Mouse (Mus musculus) retina, adult 2 months (tissue): Measurements from ENCODE around the gene P2ry12.

ENCODE experiments used
- DNase-seq: peaks from one replicate; pipeline ENCODE4 v3.0.0-alpha.2; 2012; ENCODE audit warnings: low read depth, low spot score

P2ry12 gene

DNA sequence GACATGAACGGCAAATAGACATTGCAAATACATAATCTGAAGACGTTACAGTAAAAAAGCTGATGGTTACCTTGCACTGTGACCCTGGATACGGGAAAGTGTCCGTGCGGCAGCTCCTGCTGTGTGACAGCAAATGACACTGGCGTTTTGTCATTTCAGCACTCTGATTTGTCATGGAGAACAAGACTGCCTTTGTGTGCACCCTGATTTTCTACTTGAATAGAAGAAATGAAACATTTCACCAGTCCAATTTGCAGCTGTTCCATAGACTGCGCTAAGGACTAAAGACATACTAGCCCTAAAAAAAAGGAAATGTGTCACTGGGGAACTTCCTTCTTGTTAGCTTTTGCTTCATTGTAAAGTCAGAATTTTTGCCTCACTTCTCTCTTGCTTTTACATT is at the start of gene P2ry12:
P2ry12 (minus strand) TSS at position 168 of the 400 bp plus-strand sequence.
- no peak for DNase-seq

DNA sequence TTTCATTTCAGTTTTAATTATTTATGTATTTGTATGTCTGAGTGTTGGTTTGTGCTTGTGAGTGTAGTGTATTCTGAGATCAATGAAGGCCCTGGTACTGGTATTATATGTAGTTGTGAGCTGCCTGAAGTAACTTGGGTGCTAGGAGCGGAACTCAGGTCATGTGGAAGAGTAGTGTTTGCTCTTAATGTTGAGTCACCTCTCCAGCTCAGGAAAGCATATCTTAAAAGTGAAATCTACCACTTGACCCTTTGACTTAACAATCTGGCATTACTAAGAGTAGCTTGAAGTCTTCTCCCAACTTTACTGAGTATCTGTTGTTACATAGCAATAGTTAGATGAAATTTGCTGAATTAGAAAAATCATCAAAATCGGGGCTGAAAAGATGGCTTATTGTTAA is 42.8 kb upstream of the P2ry12 start:
- DNase-seq = no peak

DNA sequence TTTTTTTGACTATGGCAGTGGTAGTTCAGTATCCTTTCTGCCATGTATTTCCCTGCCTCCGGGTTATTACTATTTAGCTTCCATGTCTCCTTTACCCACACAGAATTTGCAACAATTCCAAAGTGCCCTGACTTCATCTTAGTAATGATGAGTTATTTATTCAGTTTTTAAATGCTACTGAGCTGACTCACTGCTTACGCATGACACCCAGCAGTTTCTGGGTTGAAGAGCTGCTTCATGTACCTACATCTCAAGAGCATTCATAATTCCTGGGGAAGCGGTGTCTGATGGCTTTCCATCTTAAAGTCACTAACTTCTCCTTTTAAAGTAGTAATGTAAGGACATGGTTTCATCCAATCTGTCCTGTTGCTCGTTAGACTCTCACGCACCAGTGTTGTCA is 42.3 kb upstream of the P2ry12 start:
- no peak for DNase-seq

DNA sequence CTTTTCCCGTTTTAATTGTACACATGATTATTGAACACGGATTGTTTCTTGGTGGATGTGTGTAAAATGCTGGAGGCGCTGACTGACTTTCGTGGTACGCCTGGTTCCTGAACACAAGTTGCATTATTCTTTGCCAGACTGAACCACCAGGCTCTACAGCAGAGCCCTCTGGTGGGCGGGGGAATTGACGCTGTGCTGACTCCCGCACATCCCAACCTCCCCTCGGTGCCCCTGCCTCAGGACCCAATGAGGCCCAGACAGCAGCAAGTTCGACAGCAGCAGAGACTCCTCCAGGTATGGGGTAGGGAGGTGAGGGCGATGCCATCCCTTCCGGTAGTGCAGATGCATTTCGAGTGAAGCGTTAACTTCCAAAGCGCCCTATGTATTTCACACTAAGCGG is 35.0 kb upstream of the P2ry12 start:
- DNase-seq = no peak

DNA sequence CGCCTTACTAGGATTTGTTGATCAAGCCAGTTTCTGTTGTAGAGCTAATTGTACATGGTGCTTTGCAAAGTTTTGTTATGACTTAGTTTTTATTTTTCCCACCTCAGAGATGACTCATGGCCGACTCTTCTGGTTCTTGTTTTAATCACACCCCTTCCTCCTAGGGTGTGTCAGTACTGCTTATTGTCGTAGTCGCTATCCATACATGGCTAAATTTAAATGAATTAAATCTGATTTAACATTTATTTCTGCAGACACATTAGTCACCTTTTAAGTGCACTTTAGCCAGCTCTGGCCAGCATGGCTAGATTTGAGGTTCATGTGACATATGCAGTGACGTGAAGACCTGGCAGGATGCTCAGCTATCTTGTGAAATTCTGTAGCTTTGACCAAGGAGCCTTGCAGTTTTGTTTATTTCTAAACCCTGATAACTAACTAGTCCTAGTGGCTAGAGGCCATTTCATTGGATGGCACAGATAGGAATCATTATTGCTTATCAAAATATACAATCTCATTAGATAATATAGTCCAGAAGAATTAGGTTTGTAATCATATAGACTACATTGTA is 34.0 kb upstream of the P2ry12 start:
- no peak for DNase-seq

DNA sequence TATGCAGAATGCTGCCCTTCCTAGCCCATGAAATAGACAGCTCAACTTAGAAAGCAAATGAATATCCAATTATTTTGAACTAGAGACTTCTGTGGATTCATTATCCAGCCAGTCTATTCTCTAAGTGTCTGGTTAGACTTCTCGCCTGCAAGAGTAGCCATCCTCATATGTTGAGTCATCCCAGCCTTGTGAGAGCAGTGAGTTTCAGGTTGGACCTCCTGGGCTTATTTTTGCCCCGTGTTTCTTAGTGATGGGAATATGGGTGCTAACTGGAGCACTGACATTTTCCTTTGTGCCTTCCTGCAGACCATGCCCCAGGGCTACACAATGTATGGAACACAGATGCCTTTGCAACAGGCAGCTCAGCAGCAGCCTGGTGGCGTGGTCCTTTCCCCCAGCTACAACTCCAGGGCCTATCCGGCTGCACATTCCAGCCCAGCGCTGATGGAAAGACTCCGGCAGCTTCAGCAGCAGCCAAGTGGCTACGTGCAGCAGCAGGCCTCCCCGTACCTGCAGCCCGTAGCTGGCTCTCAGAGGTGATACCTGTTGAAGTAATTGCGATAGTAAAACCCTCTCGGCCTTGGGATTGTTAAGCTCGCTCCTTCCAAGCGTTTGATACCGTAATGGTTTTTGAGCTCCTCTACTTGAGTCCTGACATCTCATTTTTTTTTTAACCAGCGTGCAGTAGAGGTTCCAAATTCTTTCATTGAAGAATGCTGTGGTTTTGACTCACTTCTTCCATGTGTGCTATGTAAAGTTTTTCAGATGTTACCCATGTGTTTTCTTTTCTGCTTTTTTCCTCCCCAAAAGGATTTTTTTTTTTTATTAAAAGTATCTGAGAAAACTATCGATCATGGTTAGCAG is 33.3 kb upstream of the P2ry12 start:
- DNase-seq = no peak

DNA sequence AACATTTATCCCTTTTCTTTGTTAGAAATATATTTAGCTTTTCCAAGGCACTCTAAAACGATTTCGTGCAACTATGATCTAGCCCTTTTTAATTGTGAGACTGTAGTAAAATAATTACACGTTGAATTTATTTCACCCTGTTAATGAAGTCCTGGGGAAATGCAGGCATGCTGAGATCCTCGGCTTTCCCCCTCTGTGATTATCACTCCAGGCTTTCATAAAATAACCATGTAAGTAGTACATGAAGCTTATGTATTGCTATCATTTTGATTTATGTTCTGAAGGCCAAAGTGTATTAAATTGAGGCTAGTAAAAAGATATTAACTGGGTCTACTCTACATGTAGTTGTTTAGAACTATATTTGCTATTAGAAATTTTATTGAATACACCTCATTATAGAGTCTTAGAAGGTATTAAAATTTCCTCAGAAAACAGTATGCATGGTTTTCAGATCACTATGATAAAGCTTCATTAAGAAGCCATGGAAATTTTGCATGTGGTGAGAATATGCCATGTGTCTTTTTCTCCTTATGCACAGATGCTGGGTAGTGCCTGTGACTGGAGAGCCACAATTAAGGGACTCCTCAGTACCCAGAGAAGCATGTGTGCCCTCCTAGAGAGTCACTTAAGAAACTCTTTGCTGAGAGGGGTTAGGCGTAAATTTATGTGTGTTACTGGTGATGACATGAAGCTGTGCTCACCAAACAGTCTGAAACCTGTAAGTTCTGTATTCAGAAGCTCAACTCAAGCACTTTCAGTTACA is 30.9 kb upstream of the P2ry12 start:
- DNase-seq = no peak

DNA sequence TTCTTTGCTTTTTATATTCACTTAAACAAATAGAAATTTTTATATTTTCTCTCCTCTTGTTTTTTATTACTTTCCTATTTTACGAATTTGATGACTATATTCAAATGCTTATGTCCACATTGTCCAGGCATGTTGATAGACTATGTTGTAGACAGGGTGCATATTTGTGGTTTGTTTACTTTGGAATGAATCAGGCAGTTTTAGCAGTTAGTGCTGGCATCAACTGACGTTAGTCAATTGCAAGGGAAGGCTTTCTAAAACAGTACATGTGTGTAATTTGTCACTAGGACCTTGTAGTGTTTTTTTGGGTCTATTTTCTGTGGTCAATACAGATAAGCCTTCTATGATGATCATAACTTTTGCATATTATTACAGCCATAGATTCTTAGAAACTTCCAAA is 27.9 kb upstream of the P2ry12 start:
- DNase-seq = no peak

DNA sequence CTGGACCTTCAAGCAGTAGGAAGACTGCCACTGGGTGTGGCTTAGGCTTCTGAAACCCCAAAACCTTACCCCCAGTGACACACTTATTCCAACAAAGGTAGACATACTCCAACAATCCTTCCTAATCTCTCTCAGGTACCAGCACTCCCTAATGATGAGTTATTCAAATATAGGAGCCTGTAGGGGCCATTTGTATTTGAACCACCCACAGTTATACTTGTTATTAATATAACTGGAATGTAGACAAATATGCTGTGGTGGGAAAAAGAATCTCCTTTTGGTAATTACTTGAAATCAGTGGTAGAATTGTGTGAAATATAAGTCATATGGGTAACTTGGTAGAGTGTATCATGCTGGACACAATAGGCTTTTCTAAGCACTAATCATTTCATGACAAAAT is 15.9 kb upstream of the P2ry12 start:
- no peak for DNase-seq

DNA sequence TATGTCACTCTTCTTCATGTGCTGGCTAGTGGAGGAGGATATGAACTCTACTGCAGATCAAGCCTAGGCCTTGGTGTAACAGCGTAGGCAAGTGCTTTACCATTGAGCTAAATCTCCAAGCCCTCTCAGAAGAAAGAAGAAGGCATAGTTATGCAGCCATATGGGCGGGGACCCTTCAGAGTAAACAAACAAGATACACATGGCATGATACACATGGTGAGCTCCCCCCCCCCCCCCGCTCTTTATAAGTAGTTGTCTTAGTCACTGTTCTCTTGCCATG is 15.5 kb upstream of the P2ry12 start:
- no peak for DNase-seq

DNA sequence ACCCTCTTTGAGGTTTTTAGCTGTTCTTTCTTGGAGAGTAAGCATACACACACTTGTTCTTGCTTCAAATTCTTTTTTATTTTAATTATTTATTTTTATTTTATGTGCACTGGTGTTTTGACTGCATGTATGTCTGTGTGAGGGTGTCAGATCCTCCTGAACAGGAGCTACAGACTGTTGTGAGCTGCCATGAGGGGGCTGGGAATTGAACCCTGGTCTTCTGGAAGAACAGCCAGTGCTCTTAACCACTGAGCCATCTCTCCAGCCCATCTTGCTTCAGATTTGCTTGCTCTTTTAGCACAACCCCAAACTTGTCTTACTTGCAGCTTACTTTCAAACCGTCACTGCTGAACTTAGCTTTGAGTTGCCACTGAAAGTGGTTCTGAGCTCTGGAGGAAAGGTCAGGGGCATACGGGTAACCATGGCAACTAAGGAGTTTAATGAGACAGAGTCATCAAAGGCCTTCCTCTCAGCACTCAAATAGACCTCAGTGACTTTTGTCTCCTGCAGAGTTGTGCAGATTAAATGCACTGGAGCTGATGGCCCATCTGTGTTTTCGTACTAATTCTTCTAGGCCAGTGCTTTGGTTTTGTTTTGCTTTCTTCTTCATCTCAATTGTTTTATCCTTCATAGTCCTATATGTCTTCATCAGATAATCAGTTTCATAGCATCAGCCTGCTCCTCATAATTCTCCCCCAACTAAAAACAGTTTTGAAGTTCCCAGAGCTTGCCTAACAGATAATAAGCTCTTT is 15.0 kb upstream of the P2ry12 start:
- no peak for DNase-seq

DNA sequence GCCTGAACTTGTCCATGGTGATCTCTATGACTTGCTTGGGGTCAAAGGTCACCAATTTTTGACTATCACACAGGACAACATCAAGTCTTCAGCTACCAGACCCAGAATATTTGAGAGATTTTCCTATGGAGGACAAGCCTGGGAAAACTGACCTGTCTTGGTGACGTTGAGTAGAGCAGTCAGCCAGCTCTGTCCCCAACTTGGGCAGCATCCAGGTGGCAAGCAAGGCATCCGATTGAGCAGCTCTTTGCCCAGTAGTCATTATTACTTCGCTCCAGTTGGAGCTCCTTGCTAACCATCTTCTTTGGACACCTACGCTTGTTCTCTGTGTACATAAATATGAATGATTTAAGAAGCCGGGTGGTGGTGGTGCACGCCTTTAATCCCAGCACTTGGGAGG is 8.1 kb upstream of the P2ry12 start:
- DNase-seq = no peak

DNA sequence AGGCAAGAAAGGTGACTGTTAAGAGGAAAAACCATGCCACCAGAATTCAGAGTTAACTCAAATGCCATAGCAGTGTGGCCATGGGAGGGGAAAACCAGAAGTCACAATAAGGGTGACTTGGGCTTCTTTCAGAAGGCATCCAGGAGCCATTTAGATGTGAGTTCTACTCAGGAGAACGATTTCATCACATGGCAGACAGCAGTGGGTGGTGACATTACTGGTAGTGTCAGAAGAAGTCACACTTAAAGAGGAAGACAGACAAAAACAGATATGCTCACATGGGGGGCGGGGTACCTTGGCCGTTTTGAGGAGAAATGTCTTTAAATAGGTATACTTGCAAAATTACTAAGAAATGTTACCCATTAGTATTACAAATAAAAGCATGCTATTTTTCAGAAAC is 1.3 kb upstream of the P2ry12 start:
- DNase-seq = no peak

DNA sequence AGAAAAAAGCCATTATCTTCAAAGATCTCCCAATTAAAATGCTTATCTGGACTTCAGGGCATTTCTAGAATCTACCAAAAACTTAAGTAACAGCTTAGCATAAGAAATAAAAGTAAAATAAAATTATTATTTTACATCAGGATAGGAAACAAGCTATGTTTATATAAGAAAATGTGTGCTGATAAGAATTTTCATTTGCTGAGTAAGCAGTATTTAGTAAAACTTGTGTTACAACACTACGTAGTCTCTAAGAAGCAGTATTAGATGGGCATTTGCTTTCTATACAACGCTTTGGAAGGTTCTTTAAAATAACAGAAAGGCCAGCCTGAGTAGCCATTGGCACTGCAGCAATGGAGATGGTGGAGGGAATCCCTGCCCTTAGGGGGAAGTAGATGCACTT is 746 bp upstream of the P2ry12 start:
- DNase-seq = no peak

DNA sequence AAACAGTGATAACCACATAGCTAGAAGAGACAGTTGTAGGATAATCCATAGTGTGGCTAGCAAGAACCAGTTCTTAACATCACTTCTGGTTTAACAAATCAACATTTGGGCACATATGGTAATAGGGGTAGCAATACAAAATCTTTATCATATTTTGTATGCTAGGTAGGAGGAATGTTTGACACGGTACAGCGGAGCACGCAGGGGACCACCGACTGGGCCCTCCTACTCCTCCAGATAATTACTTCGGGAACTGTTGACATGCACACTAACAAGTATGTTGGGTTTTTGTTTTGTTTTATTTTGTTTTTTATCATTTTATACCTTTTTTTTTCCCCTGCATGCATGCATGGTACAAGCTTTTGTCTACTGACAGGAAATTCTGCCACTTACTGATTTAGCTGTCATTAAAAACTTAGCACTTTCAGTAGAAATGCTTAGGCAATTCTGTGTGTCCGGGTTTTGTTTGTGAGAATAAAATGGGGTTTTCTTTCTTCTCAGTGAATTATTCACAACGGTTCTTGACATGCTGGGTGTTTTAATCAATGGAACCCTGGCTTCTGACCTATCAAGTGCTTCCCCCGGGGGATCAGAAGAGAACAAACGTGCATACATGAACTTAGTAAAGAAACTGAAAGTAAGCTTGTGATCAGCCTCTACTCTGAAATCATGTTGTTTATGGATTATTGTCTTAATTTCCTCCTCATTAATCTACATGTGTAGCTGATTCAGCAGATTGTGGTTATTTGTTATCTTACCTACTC is 780 bp downstream of the P2ry12 start:
- DNase-seq = no peak

DNA sequence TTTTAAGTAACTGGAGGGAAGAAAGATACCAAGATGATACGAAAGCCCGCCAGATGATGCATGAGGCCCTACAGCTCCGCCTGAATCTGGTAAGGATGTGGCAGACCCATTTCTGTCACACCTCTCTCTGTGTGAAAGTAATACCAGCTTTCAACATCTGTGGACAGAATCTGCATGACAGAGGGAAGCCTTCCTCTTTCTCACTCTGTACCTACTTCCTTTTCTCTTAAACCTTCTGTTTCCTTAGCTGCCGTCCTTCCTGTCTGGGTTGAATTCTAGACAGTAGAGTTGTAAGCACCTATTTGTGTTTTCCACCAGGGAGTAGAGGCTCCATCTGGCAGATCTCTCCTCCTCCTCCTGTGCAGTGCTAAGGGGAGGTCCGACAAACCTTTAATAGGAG is 1.9 kb downstream of the P2ry12 start:
- DNase-seq = no peak

DNA sequence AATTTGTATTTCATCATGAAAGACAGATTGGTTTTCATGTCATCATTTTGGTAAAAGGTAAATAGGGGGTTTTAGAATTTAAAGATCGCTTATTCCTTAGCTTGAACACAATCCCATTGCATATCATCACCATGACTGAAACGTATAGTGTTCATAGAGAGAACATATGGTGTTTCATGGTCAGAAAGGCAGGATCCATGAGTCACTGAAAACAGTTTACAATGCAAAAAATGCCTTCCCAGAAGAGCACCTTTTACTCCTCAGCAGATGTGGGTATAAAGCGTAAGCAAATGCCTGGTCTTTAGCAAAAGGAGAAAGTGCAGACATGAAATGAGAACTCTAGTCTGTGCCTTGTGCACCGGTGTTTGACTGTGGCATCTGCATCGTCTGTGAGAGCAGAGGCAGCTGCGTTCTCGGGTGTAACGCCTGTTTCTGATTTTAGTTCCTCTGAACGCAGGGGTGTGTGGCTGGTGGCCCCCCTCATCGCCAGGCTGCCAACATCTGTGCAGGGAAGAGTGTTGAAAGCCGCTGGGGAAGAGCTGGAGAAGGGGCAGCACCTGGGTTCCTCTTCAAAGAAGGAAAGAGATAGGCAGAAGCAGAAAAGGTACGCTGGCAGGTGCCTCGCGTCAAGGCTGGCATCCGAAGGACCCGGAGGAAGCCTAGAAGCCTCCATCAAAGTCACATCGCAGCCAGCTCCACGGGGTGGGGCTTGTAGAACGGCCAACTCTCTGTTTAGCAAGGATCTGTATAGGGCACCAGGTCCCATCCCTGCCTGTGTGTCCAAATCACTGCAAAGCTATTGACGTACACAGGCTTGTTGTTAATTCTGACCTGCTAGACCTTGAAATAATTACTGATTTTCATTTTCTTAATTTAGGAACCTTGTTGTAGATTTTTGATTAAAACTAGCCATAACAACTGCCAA is 4.7 kb downstream of the P2ry12 start:
- DNase-seq = no peak

DNA sequence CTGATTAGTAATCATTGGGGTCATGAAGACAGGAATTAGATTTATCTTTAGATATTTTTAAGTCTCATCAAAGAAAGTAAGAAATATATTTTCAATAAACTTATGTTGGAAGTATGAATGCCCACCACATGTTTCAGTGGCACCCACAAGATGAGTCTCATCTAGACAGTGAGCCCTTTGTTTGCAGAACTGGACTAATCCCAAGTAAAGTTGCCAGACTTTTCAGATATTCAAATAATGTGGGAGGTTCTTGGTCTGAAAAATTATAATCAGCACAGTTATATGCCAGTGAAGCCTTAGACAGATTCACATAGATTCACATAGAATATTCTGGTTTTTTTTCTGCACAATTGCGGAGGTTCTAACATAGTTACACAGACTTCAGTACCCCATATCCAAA is 12.2 kb downstream of the P2ry12 start:
- no peak for DNase-seq

DNA sequence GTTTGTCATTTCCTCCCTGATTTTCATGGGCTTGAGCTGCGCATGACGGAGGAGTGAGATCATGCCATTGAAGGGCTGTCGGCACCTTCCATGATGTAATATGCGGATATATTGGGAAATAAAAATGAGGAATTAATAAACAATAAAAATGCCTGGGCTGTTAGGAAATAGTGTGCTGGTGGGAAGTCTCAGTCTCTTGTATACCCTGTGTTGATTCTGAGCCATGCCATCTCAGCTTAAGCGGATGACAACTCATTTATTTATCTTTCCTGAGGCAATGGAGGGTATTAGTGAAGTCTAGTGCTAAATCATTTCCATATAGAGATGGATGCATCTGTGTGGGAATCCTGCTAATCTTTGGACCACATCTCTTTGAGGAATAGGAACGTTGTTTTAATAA is 14.6 kb downstream of the P2ry12 start:
- no peak for DNase-seq

DNA sequence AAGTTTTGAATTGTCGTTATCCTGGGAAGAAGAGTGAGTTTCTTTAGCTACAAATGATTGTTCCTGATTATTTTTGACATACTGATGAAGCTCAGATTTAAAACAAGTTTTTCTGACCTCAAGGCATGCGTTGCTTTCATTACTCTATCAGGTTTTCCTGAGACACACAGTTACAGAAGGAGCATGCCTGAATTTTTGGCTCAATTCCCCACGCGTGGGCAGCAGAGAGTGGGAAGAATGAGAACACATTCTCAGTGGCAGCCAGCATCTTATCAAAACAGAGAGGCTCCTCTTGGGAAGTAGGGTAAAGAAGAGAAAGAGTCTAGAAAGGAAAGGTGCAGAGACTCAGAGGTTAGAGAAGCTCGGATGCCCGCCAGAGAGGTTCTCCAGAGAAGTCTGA is 19.3 kb downstream of the P2ry12 start:
- no peak for DNase-seq
